Mouse (Mus musculus) common myeloid progenitor, adult 5-6 weeks (primary cell): ENCODE results near the gene Ssb. TPM values are rescaled to one million over a fixed set of nuclear protein-coding genes. Genes with fewer than 3 reads are reported as not detected.
"Not testable (repeated sequence)": the region's sequence is repeated elsewhere in the genome, so short reads cannot be mapped to it uniquely, and the experiment has no call there.

Experiments used
- ATAC-seq: replicated peaks from 2 replicates; pipeline ENCODE4 v1.8.0; 2016; ENCODE audit warnings: low read depth, mild to moderate bottlenecking, moderate TSS enrichment, inconsistent platforms; ENCODE audit not compliant: poor library complexity, severe bottlenecking
- total RNA-seq: library from RNA; stranded (forward); fragments of 200-1000, 187-1606 nt; gene quantifications from 2 replicates; pipeline ENCODE4 v1.2.3, GENCODE M21; 2017

Ssb gene
- total RNA-seq, 1 experiment from 2014 or later, result 720 TPM

DNA sequence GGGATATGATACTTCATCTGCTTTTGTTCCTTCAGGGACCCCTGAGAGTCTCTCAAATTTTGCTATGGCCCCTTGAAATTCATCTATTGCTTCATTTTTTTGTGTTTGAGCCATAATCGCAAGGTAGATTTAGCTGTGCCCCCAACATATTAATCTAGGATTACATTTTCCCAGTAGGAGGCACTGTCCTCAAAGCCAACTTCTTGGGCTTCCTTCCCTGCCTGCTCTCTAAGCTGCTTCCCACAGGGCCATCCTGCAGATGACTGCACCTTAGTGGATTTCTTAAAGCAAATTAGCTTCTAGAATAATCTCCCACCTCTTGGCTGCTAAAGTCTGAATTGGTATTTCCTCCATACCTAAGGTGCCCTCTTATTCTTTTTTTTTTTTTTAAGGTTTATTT lies 3.5 kb upstream of the Ssb start:
- no peak for ATAC-seq

DNA sequence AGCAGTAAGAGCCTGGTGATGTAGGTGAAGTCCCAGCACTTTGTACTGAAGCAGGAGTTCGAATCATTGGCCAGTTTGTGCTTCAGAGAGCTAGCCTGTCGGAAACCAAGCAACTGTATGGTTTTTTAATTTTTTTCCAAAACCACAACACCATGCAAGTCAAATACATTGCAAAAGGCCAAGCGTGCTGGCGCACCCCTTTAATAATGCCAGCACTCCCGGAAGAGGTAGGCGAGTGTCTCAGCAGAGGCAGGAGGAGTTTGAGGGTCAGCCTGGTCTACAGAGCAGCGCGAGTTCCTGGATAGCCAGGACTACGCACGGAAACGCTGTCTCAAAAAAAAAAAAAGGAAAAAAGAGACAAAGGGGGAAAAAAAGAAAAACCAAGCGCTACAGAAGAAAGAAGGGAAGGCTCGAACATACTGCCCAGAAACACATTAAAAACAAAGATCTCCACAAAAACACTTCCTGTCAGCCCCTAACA lies 350 bp upstream of the Ssb start:
- peak; percentile 62 for ATAC-seq

DNA sequence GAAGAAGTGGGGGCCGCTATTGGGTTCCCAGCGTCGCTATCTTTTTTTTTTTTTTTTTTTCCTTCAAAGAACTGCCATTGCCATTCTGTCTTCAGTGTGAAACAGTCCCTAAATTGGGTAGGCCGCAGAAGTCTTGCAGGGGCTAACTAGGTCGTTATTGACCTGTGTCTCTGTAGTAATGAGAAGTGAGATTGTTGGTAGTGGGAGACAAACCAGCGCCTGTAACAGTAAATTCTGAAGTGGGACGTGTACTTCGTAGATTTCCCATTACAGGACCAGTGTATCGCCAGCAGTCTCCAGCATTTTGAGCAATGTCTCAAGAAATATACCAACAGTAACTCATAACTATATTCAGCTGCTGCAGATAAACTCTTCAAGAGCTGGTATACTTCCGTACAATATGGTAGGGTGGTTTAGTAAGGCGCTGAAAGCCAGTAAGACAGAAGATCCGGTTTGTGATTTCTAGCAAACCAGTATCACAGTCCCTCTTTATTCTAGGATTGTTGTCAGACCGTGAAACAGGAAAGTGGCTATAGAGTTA lies 825 bp downstream of the Ssb start:
- ATAC-seq, result no peak

DNA sequence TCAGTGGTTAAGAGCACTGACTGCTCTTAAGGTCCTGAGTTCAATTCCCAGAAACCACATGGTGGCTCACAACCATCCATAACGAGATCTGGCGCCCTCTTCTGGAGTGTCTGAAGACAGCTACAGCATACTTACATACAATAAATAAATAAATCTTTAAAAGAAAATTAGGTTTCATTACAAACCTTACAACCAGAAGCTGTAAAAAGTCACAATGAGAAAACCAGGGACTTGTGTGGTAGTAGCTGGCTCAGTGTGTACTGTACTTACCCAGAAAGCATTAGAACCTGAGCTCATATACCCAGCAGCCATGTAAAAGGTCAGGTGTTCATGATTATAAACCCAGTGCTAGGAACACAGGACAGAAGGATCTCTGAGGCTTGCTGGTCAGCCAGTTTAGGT lies 22.6 kb downstream of the Ssb start:
- ATAC-seq, result no peak

DNA sequence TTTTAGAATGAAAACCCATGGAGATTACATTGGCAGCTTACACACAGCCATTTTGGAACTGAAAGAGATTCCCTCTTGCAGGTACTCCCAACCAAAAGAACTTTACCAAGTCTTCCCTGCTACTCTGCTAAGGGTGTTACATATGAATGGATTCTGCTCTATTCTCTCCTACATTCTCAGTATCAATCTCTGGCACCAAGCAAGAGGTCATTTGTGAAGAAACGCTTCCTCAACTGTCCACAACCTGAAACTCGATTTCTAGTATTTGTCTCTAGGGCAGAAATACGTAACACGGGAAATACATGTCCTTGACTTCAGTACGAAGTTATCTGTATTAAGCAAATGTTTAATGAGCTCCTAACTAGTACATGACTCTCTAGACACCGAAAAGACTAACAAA lies 23.2 kb downstream of the Ssb start:
- no peak for ATAC-seq

DNA sequence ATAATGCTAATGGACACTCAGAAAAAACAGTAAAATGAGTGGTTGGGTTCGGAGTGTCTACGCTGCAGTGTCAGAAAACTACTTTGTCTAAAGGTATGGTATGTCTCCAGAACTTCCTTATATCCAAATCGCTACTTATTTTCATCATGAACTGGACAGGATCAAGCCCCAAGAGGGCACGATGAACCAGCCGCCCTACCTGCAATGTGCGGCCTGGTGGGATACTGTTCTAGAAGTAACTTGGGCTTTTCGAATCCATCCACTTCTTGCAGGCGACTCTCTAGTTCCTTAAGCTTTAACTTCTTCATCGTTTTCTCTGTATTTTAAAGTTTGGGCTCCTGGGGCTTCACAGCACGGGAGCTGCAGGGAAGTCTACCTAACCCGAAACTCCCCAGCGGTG lies 23.7 kb downstream of the Ssb start:
- 0 out of 2 replicates have a peak, but pooled peaks have one; percentile 5 for ATAC-seq

DNA sequence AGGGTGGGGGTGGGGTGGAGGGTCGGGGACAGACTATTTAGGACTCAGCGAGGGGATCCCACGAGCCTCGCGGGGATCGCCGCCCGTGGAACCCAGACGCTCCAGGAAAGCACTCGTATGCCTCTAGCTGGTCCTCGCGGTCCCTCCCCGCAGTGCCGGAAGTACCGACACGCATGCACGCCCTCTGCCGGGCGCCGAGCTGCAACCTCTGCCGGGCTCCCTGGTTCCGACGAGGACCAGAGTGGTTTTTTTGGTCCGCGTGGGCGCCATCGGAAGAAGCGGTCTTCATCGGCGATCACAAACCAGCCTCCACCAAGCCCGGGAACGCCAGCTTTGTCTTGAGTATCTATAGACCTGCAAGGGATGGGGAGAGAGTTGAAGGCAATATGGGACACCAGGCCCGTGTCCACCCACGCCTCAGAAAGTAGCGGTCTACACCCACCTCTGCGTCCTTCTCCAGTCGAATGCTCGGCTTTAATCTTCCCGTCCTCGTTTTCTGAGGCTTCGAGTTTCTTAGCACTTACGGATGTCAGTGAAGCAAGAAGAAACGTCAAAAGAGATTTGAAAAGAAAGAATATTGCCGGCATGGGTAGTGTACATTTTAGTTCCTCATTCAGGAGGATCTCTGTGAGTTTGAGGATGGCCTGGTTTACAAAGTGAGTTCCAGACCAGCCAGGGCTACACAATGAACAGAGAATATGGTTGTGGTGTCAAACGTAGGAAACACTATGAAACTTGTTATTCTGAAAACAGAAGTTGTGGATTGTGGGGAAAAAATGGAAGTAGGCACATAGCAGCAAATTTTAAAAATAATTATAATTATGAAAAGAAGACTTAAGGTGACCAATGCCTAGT lies 24.3 kb downstream of the Ssb start, which contains the start of gene Mettl5:
Gene Mettl5 (minus strand): TSS at position 165 of the 855 bp plus-strand sequence.
- peak; percentile 99 for ATAC-seq

DNA sequence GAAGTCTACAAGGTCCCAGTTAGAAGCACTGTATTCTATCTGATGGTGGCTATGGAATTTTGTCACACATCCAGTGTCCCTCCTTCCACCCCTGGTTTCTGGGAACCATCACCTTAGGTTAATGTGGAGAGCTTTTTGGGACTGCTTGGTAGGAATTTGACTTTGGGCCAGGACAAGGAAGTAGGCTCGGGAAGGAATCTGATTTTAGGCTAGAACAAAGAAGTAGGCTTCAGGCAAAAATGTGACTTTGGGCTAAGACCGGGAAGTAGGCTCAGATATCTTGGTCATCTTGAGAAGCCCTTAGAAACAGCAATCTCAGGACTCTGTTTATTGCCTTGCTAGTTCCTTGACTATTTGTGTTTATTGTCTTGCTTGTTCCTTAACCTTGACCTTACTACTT lies 27.6 kb downstream of the Ssb start:
- no peak for ATAC-seq

DNA sequence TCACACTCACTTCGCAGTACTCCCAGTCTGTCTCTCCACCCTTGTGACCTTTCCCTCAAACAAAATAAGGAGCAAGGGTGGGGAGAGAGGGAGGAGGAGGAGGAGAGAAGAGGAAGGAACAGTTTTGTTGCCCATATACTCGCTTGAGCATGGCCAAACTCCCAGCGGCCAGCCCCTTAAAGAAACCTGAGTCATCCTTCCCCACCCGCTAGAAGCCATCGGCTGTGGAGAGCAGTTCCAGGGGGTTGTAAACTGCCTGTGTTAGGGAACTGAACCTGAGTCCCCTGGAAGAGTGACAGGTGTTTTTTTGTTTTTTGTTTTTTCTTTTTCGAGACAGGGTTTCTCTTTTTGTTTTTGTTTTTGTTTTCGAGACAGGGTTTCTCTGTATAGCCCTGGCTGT lies 29.5 kb downstream of the Ssb start:
- peak; percentile 77 for ATAC-seq

DNA sequence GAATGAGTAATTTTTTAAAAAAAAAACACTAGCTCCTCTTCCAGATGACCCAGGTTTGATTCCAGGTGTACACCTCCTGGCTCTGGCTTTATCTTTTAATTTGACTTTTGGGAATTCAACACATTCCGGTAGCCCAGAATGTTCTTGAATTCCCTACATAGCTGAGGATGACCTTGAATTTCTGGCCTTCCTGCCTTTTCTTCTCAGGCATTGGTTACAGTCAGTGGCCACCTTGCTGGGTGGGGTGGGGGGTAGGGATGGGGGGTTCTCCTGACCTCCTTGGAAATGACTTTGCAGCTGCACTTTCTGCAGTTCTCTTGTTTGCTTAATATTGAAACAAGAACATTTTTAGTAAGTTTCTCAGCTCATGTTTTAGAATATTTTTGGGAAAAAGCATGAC lies 31.8 kb downstream of the Ssb start:
- ATAC-seq, result no peak

DNA sequence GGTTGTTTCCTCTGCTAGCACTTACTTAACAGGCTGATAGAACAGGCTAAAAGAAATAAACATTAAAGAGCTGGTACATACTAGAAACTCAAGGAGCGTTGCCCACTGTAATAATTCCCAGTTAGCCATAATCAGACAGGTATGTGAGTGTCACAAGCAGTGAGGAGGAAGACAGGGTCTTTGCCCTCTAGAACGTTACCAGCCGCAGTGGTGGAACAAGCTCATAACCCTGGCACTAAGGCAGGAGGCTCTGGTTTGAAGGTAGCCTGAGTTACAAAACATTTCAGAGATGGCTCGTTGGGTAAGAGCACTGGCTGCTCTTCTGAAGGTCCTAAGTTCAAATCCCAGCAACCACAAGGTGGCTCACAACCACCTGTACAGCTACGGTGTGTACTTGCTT lies 32.5 kb downstream of the Ssb start:
- no peak for ATAC-seq

DNA sequence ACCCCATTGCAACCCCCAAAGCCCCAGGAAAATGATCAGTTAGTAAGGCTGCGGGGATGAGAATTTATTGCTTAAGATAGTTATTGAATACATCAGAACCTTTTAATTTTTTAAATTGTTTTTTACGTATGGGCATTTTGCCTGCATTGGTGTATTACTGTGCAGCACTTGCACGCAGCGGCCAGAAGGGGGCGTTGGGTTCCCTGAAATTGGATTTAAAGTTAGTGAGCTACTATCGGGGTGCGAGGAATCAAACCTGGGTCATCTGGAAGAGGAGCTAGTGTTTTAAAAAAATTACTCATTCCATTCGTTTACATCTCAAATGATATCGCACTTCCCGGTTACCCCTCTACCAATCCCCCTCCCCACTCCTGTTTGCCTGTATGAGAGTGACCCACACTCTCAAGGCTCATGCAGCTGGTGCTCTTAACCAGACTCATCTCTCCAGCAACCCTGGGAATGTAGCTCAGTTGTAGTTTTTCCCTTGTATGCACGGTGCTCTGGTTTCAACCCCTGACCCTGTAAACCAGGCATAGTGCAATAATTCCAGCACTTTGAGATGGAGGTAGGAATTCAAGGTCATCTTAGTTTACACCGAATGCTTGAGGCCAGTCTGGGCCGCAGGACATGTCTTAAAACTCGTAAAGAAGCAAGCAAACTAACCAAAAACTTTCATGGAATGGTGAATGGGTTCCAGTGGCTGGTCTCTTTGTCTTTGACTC lies 34.3 kb downstream of the Ssb start:
- no peak for ATAC-seq

DNA sequence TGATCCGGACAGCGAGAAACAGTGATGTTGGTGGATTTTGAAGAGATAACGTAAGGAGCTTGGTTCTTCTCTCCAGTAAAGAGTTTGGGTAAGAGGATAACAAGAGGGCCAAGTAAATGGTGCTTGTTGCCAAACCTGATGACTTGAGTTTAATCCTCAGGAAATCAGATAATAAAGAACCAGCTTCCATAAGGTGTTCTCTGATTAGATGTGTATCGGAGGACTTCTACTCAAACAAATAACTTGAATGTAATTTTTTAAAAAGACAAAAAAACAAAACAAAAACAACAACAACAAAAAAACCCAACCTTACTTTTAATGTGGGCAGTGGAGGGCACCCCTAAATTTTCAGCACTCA lies 34.8 kb downstream of the Ssb start:
- no peak for ATAC-seq

DNA sequence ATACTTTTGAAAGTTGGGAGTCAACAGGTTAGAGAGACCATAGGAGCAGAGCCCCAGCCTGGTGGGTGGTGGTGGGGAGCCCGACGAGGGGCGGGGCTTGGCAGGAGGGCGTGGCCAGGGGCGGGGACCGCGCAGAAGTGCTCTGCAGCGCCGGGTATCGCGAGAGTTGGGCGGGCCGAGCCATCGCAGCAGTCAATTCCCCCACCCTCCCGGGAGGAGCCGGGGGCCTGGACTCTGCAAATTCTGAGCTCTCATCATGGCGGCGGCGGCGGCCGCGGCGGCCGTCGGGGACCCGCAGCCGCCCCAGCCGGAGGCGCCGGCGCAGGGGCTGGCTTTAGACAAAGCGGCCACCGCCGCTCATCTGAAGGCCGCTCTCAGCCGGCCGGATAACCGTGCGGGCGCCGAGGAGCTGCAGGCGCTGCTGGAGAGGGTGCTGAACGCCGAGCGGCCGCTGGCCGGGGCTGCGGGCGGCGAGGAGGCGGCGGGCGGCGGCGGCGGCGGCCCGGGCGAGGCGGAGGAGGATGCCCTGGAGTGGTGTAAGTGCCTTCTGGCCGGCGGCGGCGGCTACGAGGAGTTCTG lies 35.8 kb downstream of the Ssb start, which contains the start of gene Ubr3:
Gene Ubr3 (plus strand): TSS at position 208 of the 579 bp plus-strand sequence.
- ATAC-seq, result peak; percentile 91

DNA sequence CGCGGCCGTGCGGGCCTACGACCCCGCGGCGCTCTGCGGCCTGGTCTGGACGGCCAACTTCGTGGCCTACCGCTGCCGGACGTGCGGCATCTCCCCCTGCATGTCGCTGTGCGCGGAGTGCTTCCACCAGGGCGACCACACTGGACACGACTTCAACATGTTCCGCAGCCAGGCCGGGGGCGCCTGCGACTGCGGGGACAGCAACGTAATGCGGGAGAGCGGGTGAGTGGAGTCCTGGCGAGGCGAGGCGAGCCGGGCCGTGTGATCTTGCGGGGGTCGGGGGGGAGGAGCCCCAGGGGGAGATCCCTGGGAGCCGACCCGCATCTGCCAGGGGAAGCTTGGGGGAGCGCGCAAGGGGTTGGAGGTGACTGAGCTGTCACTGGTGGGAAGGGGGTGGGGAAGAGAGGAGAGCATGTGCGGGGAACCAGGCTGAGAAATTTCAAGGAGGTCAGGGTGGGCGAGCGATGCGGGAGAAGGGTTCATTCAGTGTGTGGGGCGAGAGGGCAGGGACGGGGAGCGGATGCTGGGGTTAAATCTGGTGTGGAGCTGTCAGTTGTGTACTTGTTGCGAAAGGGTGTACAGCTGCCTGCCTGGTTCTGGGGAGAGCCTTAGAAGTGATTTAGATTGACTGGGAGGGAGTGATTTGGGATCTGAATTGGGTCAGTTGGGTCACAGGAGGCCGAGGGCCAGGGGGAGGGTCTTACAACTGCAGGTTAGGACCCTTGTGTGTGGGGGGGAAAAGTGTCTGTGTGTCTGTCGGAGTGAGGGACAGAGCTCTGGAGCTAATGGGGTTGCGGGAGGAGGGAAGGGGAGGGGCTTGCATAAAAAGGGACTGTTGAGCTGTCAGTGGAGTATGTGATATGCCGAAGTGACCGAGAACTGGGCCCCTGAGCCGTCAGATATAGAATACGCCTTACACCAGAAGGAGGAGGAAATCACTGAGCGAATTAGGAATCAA lies 36.5 kb downstream of the Ssb start:
- ATAC-seq, result peak; percentile 78

DNA sequence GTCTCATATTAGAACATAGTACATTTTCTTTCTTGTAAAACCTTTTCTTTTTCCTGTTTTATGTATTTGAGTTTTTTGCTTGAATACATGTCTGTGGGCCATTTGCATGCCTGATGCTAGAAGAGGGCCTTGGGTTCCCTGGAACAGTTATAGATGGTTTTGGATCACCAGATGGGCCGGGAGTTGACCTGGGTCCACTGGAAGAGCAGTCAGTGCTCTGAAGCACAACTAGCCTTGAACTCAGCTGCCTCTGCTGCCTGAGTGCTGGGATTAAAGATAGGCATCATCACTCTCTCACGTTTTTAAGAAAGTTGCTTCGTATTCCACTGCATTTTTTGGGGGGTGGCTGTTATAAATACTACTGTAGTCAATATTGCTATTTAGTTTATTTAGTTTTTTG lies 42.2 kb downstream of the Ssb start:
- ATAC-seq, result no peak

DNA sequence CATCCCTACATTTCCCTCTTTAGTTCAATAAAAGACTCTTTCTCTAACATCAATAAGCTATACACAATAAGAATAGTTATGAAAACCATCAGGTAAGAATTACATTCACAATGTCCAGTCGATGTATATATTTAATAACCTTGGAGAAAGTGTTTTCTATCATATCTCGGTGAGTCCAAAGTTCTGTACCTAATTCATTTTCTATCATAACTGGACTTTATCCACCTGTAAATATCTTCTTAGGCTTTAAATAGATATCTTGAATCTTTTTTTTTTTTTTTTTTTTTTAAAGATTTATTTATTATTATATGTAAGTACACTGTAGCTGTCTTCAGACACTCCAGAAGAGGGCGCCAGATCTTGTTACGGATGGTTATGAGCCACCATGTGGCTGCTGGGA lies 46.0 kb downstream of the Ssb start:
- not testable (repeated sequence) for ATAC-seq

DNA sequence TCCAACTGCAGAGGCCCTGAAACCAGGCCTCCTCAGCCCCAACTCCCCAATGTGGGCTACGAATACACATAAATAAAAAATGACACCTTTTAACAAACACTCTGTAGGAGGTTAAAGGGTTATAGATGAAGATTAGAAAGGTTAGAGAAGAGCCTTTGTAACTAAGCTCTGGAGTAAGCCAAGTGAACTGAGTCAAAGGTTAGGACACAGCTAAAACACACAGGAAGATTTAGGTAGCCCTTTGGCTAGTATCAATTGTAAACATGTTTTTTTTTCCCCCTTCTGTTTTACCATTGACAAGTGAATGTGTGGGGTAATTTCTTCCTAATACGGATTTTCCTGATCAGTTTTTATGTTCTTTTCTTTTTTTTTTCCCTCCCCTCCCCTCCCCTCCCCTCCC lies 51.4 kb downstream of the Ssb start:
- ATAC-seq, result no peak

DNA sequence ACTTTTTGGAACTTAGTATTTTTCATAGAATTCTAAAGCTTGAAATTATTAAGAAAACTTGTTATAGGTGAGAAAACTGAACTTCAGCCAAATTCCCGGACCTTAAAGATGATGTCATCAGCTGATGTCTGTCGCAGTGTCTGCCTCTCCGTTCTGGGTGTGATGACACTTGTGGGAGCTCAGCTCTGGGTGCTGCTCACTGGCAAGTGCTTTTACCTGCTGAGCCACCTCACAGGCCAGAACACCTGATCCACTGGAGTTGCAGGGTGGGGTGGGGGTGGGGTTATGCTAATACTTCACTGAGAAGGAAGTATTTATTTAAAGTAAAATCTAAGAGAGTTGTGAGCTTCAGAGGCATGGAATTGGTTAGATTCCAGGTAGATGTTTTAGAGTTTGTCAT lies 55.9 kb downstream of the Ssb start:
- ATAC-seq, result no peak
